ENCODE assay signal across 15 mouse cellular contexts in genomic region chr7:65279277-65279676, GRCm38 (mm10).
A peak's percentile ranks its signal among the peaks of the same experiment; 100 is the strongest.
DNase-seq lines count a peak whose midpoint lies in the region; ATAC-seq and TF ChIP-seq lines count a peak whose summit lies in the region.
"Had no signal": no experiment of that assay in that cellular context is flagged by ENCODE, and none has a peak within 500 bp of the region (broad histone marks: within the 10 kb centered on the region; RNA-seq: fewer than 3 reads in every experiment).

No protein-coding gene starts in this region.

- H3K27me3 ChIP-seq in hindbrain, embryonic 12.5 days, result no peaks in the 10 kb centered on the region
- no peaks in the 10 kb centered on the region for H3K27me3 ChIP-seq in neural tube, embryonic 13.5 days
- H3K27me3 ChIP-seq: midbrain, embryonic 12.5 days; stomach, embryonic 15.5 days had no signal

- H3K9me3 ChIP-seq in hindbrain, embryonic 12.5 days (replicated peaks), result no peaks in the 10 kb centered on the region
- H3K9me3 ChIP-seq in neural tube, embryonic 13.5 days, result no peaks in the 10 kb centered on the region
- H3K9me3 ChIP-seq: midbrain, embryonic 12.5 days; stomach, embryonic 15.5 days had no signal

- H3K9ac ChIP-seq in hindbrain, embryonic 12.5 days, result no peak overlapping the region
- H3K9ac ChIP-seq in neural tube, embryonic 13.5 days, result 0 out of 2 replicates have a peak overlapping the region, but pooled peaks have one; percentile 8
- H3K9ac ChIP-seq: liver, embryonic 14.5 days; midbrain, embryonic 12.5 days; stomach, embryonic 15.5 days had no signal

- no peak for TF ChIP-seq CTCF in left cerebral cortex, adult 2 months (IDR thresholded peaks at IDR 0.05)

- DNase-seq in embryo, embryonic 11 days, result peak; percentile 22
- no peak for DNase-seq in embryo, embryonic 10.5 days (ENCODE audit: low spot score)
- peak; percentile 26 to 31 for DNase-seq in left cerebral cortex, adult 2 months (ENCODE audit: extremely low spot score in 1 of 2, low spot score in 2 of 2)
- DNase-seq in left cerebral cortex, postnatal 10 days (ENCODE audit: extremely low spot score in 1 of 2, low spot score in 2 of 2), result no peak
- no peak for DNase-seq in spleen, postnatal 14 days (ENCODE audit: low spot score in 2 of 2)
- no peak for DNase-seq in lung, postnatal 4 days
- DNase-seq: adrenal gland, adult 2 months; cerebellum, adult 11-12 months; heart, adult 18-20 months had no signal

- no peaks in the 10 kb centered on the region for H3K36me3 ChIP-seq in hindbrain, embryonic 12.5 days
- H3K36me3 ChIP-seq in neural tube, embryonic 13.5 days, result no peaks in the 10 kb centered on the region
- H3K36me3 ChIP-seq: midbrain, embryonic 12.5 days; stomach, embryonic 15.5 days had no signal

- 69% methylated on average over 13 of the region's 13 CpGs for WGBS in hindbrain, embryonic 12.5 days
- WGBS in neural tube, embryonic 13.5 days, result 50% methylated on average over 13 of the region's 13 CpGs

- intact Hi-C loops in left cerebral cortex, adult 2 months (cut with DNase I), result loop anchor here (2.0 to 5.0 kb wide), 2 partner anchors 38 to 122 kb away; partner anchors contain the start of gene Fam189a1
- intact Hi-C loops in left cerebral cortex, postnatal 10 days (cut with DNase I), result no loop called here

- peak overlapping the region; percentile 53 for H3K27ac ChIP-seq in left cerebral cortex, adult 2 months
- peak overlapping the region; percentile 66 for H3K27ac ChIP-seq in hindbrain, embryonic 12.5 days
- H3K27ac ChIP-seq in neural tube, embryonic 13.5 days (replicated peaks), result peak overlapping the region; percentile 65
- H3K27ac ChIP-seq: liver, embryonic 14.5 days; midbrain, embryonic 12.5 days; stomach, embryonic 15.5 days had no signal

- H3K4me1 ChIP-seq in hindbrain, embryonic 12.5 days, result peaks cover 16% of the 10 kb centered on the region
- H3K4me1 ChIP-seq in neural tube, embryonic 13.5 days (replicated peaks), result peaks cover 21% of the 10 kb centered on the region; the same call in 1 of the 2 replicates
- H3K4me1 ChIP-seq: stomach, embryonic 15.5 days had no signal

- H3K4me2 ChIP-seq in hindbrain, embryonic 12.5 days (replicated peaks), result no peak overlapping the region
- H3K4me2 ChIP-seq in neural tube, embryonic 13.5 days, result no peak overlapping the region
- H3K4me2 ChIP-seq: midbrain, embryonic 12.5 days; stomach, embryonic 15.5 days had no signal

- peak; percentile 68 for ATAC-seq in hindbrain, embryonic 12.5 days (ENCODE audit: low FRiP score)
- peak; percentile 70 for ATAC-seq in neural tube, embryonic 13.5 days (ENCODE audit: low read depth)

- H3K4me3 ChIP-seq in left cerebral cortex, adult 2 months, result no peak overlapping the region
- no peak overlapping the region for H3K4me3 ChIP-seq in hindbrain, embryonic 12.5 days
- H3K4me3 ChIP-seq in neural tube, embryonic 13.5 days, result no peak overlapping the region
- H3K4me3 ChIP-seq: erythroblast, embryonic 14.5 days; midbrain, embryonic 12.5 days; stomach, embryonic 15.5 days had no signal

Comparison
In these comparisons a context has a peak if more than half of its experiments do, and no peak if none do; other contexts are left out.
1. DNase-seq: peak in embryo, embryonic 11 days (single experiment) and left cerebral cortex, adult 2 months (2 of 2); none in embryo, embryonic 10.5 days (single experiment), left cerebral cortex, postnatal 10 days (0 of 2), spleen, postnatal 14 days (0 of 2) and lung, postnatal 4 days (0 of 2).
2. Peak in every context shown above with its lines, with median percentiles within 50 percentile points of each other: H3K27ac ChIP-seq.